Comparison of ENCODE assay signal across 9 mouse cellular contexts in the genomic region with DNA sequence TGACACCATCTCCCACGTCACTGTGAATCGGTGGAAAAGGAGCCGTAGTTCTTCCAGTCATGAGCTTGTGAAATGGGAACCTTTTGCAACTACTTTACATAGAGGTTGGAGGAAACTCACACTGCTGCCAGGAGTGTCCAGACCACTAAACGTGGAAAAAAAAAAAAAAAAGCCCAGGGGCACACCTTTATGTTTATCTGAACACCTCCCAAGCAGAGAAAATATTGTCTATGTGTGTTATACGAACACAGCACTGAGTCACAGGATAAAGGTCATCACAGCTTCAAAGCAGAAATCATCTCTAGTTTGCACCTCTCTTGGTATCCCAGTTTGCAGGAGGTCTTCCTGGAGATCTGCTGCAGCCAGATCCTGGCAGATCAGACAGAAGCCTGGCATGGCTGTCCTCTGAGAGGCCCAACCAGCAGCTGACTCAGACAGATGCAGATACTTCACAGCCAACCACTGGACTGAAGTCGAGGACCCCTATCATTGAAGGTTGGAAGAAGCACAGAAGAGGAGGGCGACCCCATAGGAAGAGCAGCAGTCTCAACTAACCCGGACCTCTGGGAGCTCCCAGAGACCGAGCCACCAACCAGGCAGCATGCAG. TPM values are rescaled to one million over a fixed set of nuclear protein-coding genes. Genes with fewer than 3 reads are reported as not detected.
DNase-seq lines count a peak whose midpoint lies in the region; ATAC-seq and TF ChIP-seq lines count a peak whose summit lies in the region.
"Had no signal": no experiment of that assay in that cellular context is flagged by ENCODE, and none has a peak within 500 bp of the region (broad histone marks: within the 10 kb centered on the region; RNA-seq: fewer than 3 reads in every experiment).

No protein-coding gene starts in this region.

- ATAC-seq in lung, embryonic 15.5 days (ENCODE audit: borderline replicate concordance, extremely low read depth, low FRiP score, low TSS enrichment) = no peak
- no peak for ATAC-seq in forebrain, embryonic 13.5 days
- ATAC-seq in limb, embryonic 14.5 days (ENCODE audit: low FRiP score, low read depth) = no peak
- ATAC-seq in stomach, embryonic 16.5 days (ENCODE audit: insufficient read depth, low FRiP score) = no peak

- peak overlapping the region; percentile 86 for H3K4me2 ChIP-seq in lung, embryonic 15.5 days
- H3K4me2 ChIP-seq in forebrain, embryonic 13.5 days = peak overlapping the region; percentile 97
- peak overlapping the region; percentile 91 for H3K4me2 ChIP-seq in limb, embryonic 14.5 days (replicated peaks; ENCODE audit: low read depth, low read length, severe bottlenecking)
- peak overlapping the region; percentile 94 for H3K4me2 ChIP-seq in stomach, embryonic 16.5 days (ENCODE audit: low read depth, low read length)

- H3K4me1 ChIP-seq in lung, embryonic 15.5 days = peaks cover 25% of the 10 kb centered on the region
- peaks cover 11% of the 10 kb centered on the region for H3K4me1 ChIP-seq in forebrain, embryonic 13.5 days
- peaks cover 5% of the 10 kb centered on the region; the same call in 1 of the 2 replicates for H3K4me1 ChIP-seq in limb, embryonic 14.5 days (ENCODE audit: control insufficient read depth, insufficient read depth, low read length)
- peaks cover 9% of the 10 kb centered on the region for H3K4me1 ChIP-seq in stomach, embryonic 16.5 days (ENCODE audit: control insufficient read depth, insufficient read depth, low read length)

- H3K9me3 ChIP-seq in lung, embryonic 15.5 days = no peaks in the 10 kb centered on the region
- no peaks in the 10 kb centered on the region for H3K9me3 ChIP-seq in forebrain, embryonic 13.5 days (replicated peaks)
- no peaks in the 10 kb centered on the region for H3K9me3 ChIP-seq in limb, embryonic 14.5 days (ENCODE audit: control insufficient read depth, low read length)
- no peaks in the 10 kb centered on the region for H3K9me3 ChIP-seq in stomach, embryonic 16.5 days (replicated peaks; ENCODE audit: control insufficient read depth, low read length)

- DNase-seq in lung, postnatal 14 days = no peak
- no peak for DNase-seq in limb, embryonic 14.5 days (ENCODE audit: low spot score)
- DNase-seq in yolk sac, embryonic 10.5 days (ENCODE audit: low spot score) = no peak
- no peak for DNase-seq in natural killer cell, adult 2 months (ENCODE audit: low spot score in 2 of 2)
- DNase-seq: heart, postnatal 14 days had no signal

- H3K27me3 ChIP-seq in lung, embryonic 15.5 days = no peaks in the 10 kb centered on the region
- H3K27me3 ChIP-seq in forebrain, embryonic 13.5 days = no peaks in the 10 kb centered on the region
- H3K27me3 ChIP-seq in limb, embryonic 14.5 days (ENCODE audit: control insufficient read depth, insufficient read depth, low read length) = no peaks in the 10 kb centered on the region
- H3K27me3 ChIP-seq in stomach, embryonic 16.5 days (ENCODE audit: control insufficient read depth, insufficient read depth, low read length) = no peaks in the 10 kb centered on the region

- TF ChIP-seq POLR2A in limb, embryonic 14.5 days (IDR thresholded peaks at IDR 0.05; ENCODE audit: borderline replicate concordance, extremely low read depth, insufficient read depth, insufficient read length) = no peak

- no peaks in the 10 kb centered on the region for H3K36me3 ChIP-seq in lung, embryonic 15.5 days
- H3K36me3 ChIP-seq in forebrain, embryonic 13.5 days (ENCODE audit: poor library complexity, severe bottlenecking) = no peaks in the 10 kb centered on the region
- H3K36me3 ChIP-seq in limb, embryonic 14.5 days (ENCODE audit: control insufficient read depth, insufficient read depth, low read length) = no peaks in the 10 kb centered on the region
- H3K36me3 ChIP-seq in stomach, embryonic 16.5 days (ENCODE audit: control insufficient read depth, insufficient read depth, low read length) = no peaks in the 10 kb centered on the region

- H3K4me3 ChIP-seq in lung, embryonic 15.5 days = peak overlapping the region; percentile 45
- H3K4me3 ChIP-seq in forebrain, embryonic 13.5 days = peak overlapping the region; percentile 51
- peak overlapping the region; percentile 44 for H3K4me3 ChIP-seq in limb, embryonic 14.5 days (replicated peaks; ENCODE audit: low read length)
- H3K4me3 ChIP-seq in stomach, embryonic 16.5 days (replicated peaks; ENCODE audit: low read length) = peak overlapping the region; percentile 48

- H3K27ac ChIP-seq in lung, embryonic 15.5 days = no peak overlapping the region
- no peak overlapping the region for H3K27ac ChIP-seq in forebrain, embryonic 13.5 days
- no peak overlapping the region for H3K27ac ChIP-seq in limb, embryonic 14.5 days (replicated peaks; ENCODE audit: low read depth, low read length)
- H3K27ac ChIP-seq in stomach, embryonic 16.5 days (ENCODE audit: low read length) = peak overlapping the region; percentile 89
- H3K27ac ChIP-seq: macrophage had no signal

- 39% methylated on average over 9 of the region's 9 CpGs for WGBS in lung, embryonic 15.5 days
- WGBS in forebrain, embryonic 13.5 days = 60% methylated on average over 9 of the region's 9 CpGs
- 40% methylated on average over 9 of the region's 9 CpGs for WGBS in limb, embryonic 14.5 days
- 46% methylated on average over 9 of the region's 9 CpGs for WGBS in stomach, embryonic 16.5 days

- 0 out of 2 replicates have a peak overlapping the region, but pooled peaks have one; percentile 32 for H3K9ac ChIP-seq in lung, embryonic 15.5 days
- no peak overlapping the region for H3K9ac ChIP-seq in forebrain, embryonic 13.5 days
- no peak overlapping the region for H3K9ac ChIP-seq in limb, embryonic 14.5 days (ENCODE audit: low read depth, low read length, severe bottlenecking)
- peak overlapping the region; percentile 72; the same call in 1 of the 2 replicates for H3K9ac ChIP-seq in stomach, embryonic 16.5 days (ENCODE audit: low read length)

RNA-seq across cellular contexts. Expression of a gene that starts 2.2 kb away (rescaled TPM):
- 7.9 TPM in 2 replicates for polyA plus RNA-seq in lung, embryonic 15.5 days (2015; fragmentation: Nextera tagmentation; extraction: Ambion mirVana)
- polyA plus RNA-seq in forebrain, embryonic 13.5 days (2015; fragmentation: Nextera tagmentation; extraction: Ambion mirVana) = not detected in 2 replicates
- 0.19 and 0.48 TPM in 2 replicates for polyA plus RNA-seq in limb, embryonic 14.5 days (2012; rRNA removed)
- 0.50 TPM in 1 of 2 replicates, not detected in the other for polyA plus RNA-seq in limb, embryonic 14.5 days (2014; fragmentation: Nextera tagmentation; extraction: Ambion mirVana)
- 60.5 and 99.1 TPM in 2 replicates for polyA plus RNA-seq in stomach, embryonic 16.5 days (2015; fragmentation: Nextera tagmentation; extraction: Ambion mirVana)
- polyA plus RNA-seq: macrophage had no signal

Comparison
In these comparisons a context has a peak if more than half of its experiments do, and no peak if none do; other contexts are left out.
1. H3K9ac ChIP-seq: peak in lung, embryonic 15.5 days (single experiment) and stomach, embryonic 16.5 days (single experiment); none in forebrain, embryonic 13.5 days (single experiment) and limb, embryonic 14.5 days (single experiment).
2. Peak in every context shown above with its lines, with median percentiles within 50 percentile points of each other: H3K4me2 ChIP-seq and H3K4me3 ChIP-seq.